Mouse (Mus musculus) hindbrain, embryonic 15.5 days (tissue): Measurements from ENCODE around the gene Rbfox1. TPM values are rescaled to one million over a fixed set of nuclear protein-coding genes. Genes with fewer than 3 reads are reported as not detected.

Source experiments
- ATAC-seq: fragments of 200-750 bp; cut with Nextera tagmentation; 2 replicates; pipeline ENCODE4 v1.8.0; 2017; ENCODE audit warnings: low read depth, moderate number of reproducible peaks, moderate TSS enrichment; ENCODE audit not compliant: low FRiP score
- H3K27ac ChIP-seq: fragments of 300-500 bp; sonication (generic); replicated peaks from 2 replicates; pipeline ENCODE4 v1.5.1; 2015; ENCODE audit warnings: mild to moderate bottlenecking, inconsistent platforms
- H3K27me3 ChIP-seq: fragments of 300-500 bp; sonication (generic); 2 replicates; pipeline ENCODE4 v1.6.1; 2015; ENCODE audit warnings: control low read depth, inconsistent platforms
- H3K36me3 ChIP-seq: fragments of 300-500 bp; sonication (generic); 2 replicates; pipeline ENCODE4 v1.6.1; 2015; ENCODE audit warnings: control low read depth, inconsistent platforms
- H3K4me1 ChIP-seq: fragments of 300-500 bp; sonication (generic); replicated peaks from 2 replicates; pipeline ENCODE4 v1.6.1; 2015; ENCODE audit warnings: control low read depth, inconsistent platforms
- H3K4me2 ChIP-seq: fragments of 300-500 bp; sonication (generic); 2 replicates; pipeline ENCODE4 v1.6.1; 2015; ENCODE audit warnings: moderate library complexity, mild to moderate bottlenecking, inconsistent platforms
- H3K4me3 ChIP-seq: fragments of 300-500 bp; sonication (generic); 2 replicates; pipeline ENCODE4 v1.5.1; 2015; ENCODE audit warnings: mild to moderate bottlenecking, inconsistent platforms
- H3K9ac ChIP-seq: fragments of 300-500 bp; sonication (generic); 2 replicates; pipeline ENCODE4 v1.6.1; 2015; ENCODE audit warnings: inconsistent platforms
- H3K9me3 ChIP-seq: fragments of 300-500 bp; sonication (generic); 2 replicates; pipeline ENCODE4 v1.6.1; 2016; ENCODE audit warnings: control low read depth, inconsistent platforms
- WGBS: fragments of 180-500 bp; shearing (Covaris S2); methylation state at CpG from one replicate; pipeline ENCODE4 v1.1.7; 2015; 5-methylcytosine and 5-hydroxymethylcytosine counted together
- polyA plus RNA-seq: library from polyadenylated mRNA; unstranded; fragments of >200 nt; fragmentation: Nextera tagmentation; extraction: Ambion mirVana; gene quantifications from 2 replicates; pipeline ENCODE4 v1.2.1, GENCODE M21; 2015

The Rbfox1 gene
- polyA plus RNA-seq, 1 experiment from 2014 or later, result 254 TPM

DNA sequence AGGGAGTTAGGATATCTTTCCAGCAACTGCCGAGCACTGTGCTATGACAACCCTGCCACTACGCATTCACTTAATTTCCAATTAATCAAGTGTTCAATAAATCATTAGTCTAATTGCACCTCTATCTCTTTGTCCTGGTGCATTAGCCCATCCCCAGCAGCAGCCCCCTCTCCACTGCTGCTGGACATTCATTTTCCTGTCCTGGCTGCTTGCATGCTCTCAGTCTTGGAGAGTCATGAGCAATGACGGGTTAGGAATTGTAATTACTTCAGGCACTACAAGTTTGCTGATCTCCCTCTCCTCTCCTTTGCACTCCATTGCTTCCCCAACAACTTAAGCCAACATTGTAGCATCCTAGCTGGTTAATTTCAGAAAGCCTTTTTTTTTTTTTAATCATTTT lies 646.3 kb downstream of the Rbfox1 start:
- Histone ChIP-seq H3K9me3 (no peaks in the 10 kb centered on the region), H3K4me3 (no peak overlapping the region), H3K36me3 (no peaks in the 10 kb centered on the region), H3K27me3 (no peaks in the 10 kb centered on the region), H3K4me2 (no peak overlapping the region), H3K27ac (peak overlapping the region; percentile 55), H3K4me1 (peaks cover 29% of the 10 kb centered on the region), H3K9ac (no peak overlapping the region)
- 36% methylated on average over 3 of the region's 3 CpGs for WGBS
- ATAC-seq, result no peak

DNA sequence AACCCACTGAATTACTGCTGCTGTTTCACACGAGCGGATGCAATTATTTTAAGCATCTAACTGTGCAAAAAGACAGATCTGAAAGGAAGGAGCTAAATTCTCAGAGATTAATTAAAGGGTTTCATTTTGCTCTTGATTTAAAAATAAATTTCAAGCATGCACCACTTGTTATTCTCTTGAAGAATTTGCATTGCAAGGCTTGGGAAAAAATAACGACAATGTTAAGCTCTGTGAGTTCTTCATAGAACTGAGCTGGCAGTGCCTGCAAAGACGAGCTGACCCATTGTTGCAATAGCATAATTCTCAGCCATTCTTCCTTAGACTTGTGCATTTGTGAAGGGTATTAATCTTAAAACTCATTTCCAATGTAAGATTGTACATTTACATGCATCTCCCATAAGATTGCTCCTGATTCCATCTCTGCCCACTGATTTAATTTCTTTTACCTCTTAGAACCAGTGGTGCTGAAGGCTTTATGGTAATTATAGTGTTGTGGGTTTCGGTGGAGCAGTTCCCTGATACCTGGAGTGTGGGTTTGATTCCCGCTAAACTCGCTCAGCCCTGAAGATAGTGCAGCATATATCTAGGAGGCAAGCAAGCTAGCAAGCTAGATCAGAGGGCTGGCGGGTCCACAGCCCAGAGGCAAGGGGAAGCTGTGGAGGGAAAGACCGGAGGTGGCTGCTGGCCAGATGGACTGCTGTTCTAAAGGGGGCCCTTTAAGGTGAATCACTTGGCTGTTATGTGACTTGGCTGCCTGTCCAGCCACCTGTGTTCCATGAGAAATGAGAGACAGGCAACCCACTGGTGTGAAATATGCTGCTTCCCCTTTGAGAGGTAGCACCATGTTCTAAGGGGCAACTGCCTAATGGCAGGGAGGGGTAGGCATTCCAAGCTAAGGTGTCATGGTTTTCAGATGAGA lies 647.2 kb downstream of the Rbfox1 start:
- no peak overlapping the region for H3K4me2 ChIP-seq
- H3K4me3 ChIP-seq, result no peak overlapping the region
- peak; percentile 19; the same call in 1 of the 2 replicates for ATAC-seq
- WGBS, result 39% methylated on average over 9 of the region's 9 CpGs
- peak overlapping the region; percentile 74 for H3K27ac ChIP-seq
- H3K4me1 ChIP-seq, result peaks cover 29% of the 10 kb centered on the region
- no peaks in the 10 kb centered on the region for H3K36me3 ChIP-seq
- no peak overlapping the region for H3K9ac ChIP-seq
- H3K27me3 ChIP-seq, result no peaks in the 10 kb centered on the region
- H3K9me3 ChIP-seq, result no peaks in the 10 kb centered on the region

DNA sequence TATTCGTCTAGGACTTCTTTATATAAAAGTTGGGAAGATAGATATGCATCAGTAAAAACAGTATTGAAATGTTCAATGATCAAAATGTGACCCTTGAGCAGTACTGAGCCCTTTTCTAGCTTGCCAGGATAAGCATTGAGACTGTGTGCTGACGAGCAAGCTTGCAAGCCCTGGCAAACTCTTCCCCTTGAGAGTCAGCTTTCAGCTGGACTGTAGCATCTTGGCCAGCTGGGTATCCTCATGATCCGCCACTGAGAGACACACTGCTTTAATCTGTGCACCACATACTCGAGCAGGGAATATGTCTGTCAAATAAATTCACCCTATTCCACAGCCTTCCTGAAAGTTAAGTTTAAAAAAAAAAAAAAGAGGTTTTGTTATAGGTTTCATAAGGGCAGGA lies 670.6 kb downstream of the Rbfox1 start:
- no peak overlapping the region for H3K4me2 ChIP-seq
- H3K9me3 ChIP-seq, result no peaks in the 10 kb centered on the region
- 65% methylated on average over 4 of the region's 4 CpGs for WGBS
- no peak overlapping the region for H3K9ac ChIP-seq
- no peak overlapping the region for H3K27ac ChIP-seq
- no peaks in the 10 kb centered on the region for H3K36me3 ChIP-seq
- no peaks in the 10 kb centered on the region for H3K4me1 ChIP-seq
- no peak overlapping the region for H3K4me3 ChIP-seq
- no peak for ATAC-seq
- H3K27me3 ChIP-seq, result no peaks in the 10 kb centered on the region

DNA sequence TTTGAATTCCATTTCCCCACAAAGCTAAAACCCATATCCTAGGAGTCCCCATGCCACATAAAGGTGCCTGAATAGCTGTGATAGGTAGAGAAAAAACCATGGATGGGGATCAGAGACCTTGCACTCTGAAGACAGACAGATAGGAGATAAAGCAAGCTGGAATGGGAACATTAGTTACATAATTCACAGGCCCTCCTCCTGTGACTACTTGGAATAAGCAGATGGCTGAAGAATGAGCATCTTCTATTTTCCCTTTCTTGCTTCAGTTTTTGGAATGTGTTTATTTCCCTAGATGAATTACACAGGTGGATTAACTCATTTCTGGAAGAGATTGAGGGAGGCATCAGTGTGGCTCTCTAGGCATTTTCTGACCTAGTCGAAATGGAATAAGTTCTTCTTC lies 672.6 kb downstream of the Rbfox1 start:
- Histone ChIP-seq H3K36me3 (no peaks in the 10 kb centered on the region), H3K4me1 (no peaks in the 10 kb centered on the region), H3K9ac (no peak overlapping the region), H3K27ac (no peak overlapping the region), H3K4me2 (no peak overlapping the region), H3K4me3 (no peak overlapping the region), H3K27me3 (no peaks in the 10 kb centered on the region), H3K9me3 (no peaks in the 10 kb centered on the region)
- 83% methylated on average over 1 of the region's 1 CpGs for WGBS
- no peak for ATAC-seq

DNA sequence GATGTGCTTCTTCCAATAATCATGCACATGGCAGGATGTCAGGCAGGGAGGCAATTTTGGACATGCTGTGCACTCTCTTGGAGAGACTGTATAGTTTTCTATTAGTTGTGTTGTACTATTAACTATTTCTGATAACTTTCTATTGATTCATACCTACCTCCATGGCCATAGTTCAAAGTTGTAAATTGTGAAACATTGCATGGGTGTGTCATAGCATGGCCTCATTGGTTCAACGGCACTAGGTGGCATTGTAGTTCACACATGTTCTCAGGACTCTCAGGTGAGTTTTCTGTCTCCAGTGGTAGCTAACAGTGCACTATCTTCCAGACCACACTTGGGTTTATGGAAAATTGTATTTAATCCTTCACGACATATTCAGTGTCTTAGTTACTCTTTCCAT lies 699.5 kb downstream of the Rbfox1 start:
- H3K4me3 ChIP-seq, result no peak overlapping the region
- no peaks in the 10 kb centered on the region for H3K9me3 ChIP-seq
- no peak overlapping the region for H3K9ac ChIP-seq
- no peaks in the 10 kb centered on the region for H3K36me3 ChIP-seq
- no peaks in the 10 kb centered on the region for H3K27me3 ChIP-seq
- WGBS, result 94% methylated on average over 2 of the region's 2 CpGs
- no peak overlapping the region for H3K4me2 ChIP-seq
- no peak overlapping the region for H3K27ac ChIP-seq
- no peak for ATAC-seq
- H3K4me1 ChIP-seq, result no peaks in the 10 kb centered on the region

DNA sequence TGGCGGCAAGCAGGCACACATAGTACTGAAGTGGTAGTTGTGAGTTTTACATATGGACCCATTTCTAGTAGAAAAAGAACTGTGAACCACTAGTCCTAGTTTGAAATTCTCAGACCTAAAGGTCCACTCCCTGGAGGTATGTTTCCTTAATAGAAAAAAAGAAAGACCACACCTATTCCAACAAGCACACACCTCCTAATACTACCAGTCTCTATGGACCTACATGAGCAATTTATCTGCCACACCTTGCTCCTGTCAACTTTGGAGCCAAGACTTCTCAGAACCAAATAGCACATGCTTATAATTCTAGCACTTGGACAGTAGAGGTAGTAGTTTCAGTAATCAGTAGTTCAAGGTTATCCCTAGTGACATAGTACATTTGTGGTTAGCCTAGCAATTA lies 700.0 kb downstream of the Rbfox1 start:
- no peak for ATAC-seq
- 97% methylated on average over 1 of the region's 1 CpGs for WGBS
- no peaks in the 10 kb centered on the region for H3K36me3 ChIP-seq

DNA sequence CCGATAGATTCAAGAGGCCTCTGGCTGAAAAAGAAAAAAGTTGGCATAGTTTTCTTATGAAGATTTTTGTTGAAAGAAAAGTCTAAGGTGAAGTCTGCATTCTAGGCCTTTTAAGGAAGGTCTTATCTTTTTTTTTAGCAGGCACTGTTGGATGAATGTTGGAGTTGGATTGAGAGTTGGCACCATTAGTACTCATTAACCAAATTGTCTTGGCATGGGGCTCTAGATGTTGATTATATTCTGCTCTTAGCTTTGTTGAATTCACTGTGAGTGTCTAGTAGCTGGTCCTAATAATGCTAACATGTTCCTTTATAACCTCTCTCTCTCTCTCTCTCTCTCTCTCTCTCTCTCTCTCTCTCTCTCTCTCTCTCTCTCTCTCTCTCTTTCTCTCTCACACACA lies 731.4 kb downstream of the Rbfox1 start:
- 79% methylated on average over 1 of the region's 1 CpGs for WGBS
- no peak for ATAC-seq
- Histone ChIP-seq H3K27ac (no peak overlapping the region), H3K36me3 (no peaks in the 10 kb centered on the region), H3K4me1 (no peaks in the 10 kb centered on the region), H3K9me3 (no peaks in the 10 kb centered on the region), H3K4me2 (no peak overlapping the region), H3K4me3 (no peak overlapping the region), H3K27me3 (no peaks in the 10 kb centered on the region), H3K9ac (no peak overlapping the region)

More for the DNA sequence above, 700.0 kb downstream of the Rbfox1 start:
- Histone ChIP-seq H3K4me2 (no peak overlapping the region), H3K9me3 (no peaks in the 10 kb centered on the region), H3K4me3 (no peak overlapping the region), H3K27me3 (no peaks in the 10 kb centered on the region), H3K27ac (no peak overlapping the region), H3K4me1 (no peaks in the 10 kb centered on the region), H3K9ac (no peak overlapping the region)

DNA sequence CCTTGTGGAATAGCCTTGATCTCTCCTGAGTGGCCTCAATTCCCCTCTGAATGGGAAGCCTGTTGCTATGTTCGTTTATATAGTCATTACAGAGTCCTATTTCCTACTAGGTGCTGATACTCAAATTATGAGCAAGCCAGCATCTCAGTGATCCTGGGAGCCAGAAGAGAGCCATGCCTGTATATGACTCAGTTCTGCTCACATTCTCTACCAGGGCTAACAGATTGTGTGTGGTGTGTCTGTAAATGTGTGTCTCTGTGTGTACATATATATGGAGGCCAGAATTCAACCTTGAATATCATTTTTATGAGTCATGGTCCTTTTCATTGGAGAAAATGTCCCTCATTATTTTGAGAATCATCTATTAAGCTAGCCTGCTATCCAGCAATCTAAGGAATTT lies 755.2 kb downstream of the Rbfox1 start:
- Histone ChIP-seq H3K27me3 (no peaks in the 10 kb centered on the region), H3K36me3 (no peaks in the 10 kb centered on the region), H3K4me1 (no peaks in the 10 kb centered on the region), H3K4me2 (no peak overlapping the region), H3K4me3 (no peak overlapping the region), H3K9me3 (no peaks in the 10 kb centered on the region), H3K9ac (no peak overlapping the region), H3K27ac (no peak overlapping the region)
- WGBS, result 55% methylated on average over 1 of the region's 1 CpGs
- no peak for ATAC-seq

DNA sequence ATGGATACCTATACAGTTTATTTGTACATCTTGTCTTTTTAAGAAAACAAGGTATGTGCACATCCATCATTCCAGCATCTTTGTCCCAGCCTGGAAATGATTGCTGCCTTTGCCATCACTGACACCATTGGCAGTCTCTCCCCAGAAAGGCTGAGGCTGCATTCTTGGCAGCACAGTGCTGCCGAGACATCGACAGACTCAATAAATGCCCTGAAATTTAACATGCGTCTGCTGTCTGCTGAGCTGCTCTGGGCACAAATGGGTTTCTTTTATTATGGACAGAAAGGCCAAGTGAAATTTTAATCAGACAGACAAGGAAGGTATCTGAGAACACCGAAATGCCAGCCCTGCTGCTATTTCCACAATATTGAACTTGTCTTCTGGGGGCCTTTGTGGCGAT lies 761.8 kb downstream of the Rbfox1 start:
- Histone ChIP-seq H3K4me2 (no peak overlapping the region), H3K9me3 (no peaks in the 10 kb centered on the region), H3K9ac (no peak overlapping the region), H3K36me3 (no peaks in the 10 kb centered on the region), H3K4me1 (peaks cover 11% of the 10 kb centered on the region), H3K27me3 (no peaks in the 10 kb centered on the region), H3K4me3 (no peak overlapping the region), H3K27ac (peak overlapping the region; percentile 73)
- ATAC-seq, result peak; percentile 69; the same call in 1 of the 2 replicates
- 25% methylated on average over 5 of the region's 5 CpGs for WGBS

DNA sequence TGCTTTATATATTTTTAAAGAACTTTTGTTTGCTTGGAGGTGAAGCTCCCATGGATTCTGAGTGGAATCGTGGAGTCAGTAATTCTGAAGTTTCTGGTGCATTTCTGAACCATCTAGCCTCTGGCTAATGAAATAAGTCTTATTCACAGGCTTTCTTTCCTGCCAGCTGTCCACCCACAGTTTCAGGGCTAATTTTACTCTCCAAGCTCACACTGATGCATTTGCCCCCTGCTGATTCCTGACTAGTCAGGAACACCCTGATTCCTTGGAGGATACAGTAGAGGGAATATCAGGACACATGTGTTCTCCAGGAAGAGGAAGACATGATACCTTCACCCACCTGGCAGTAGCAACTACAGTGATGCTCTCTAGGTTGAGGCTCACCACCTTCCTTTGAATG lies 763.6 kb downstream of the Rbfox1 start:
- no peaks in the 10 kb centered on the region for H3K27me3 ChIP-seq
- H3K4me3 ChIP-seq, result no peak overlapping the region
- WGBS, result 72% methylated on average over 1 of the region's 1 CpGs
- no peak overlapping the region for H3K27ac ChIP-seq
- H3K9me3 ChIP-seq, result no peaks in the 10 kb centered on the region
- H3K36me3 ChIP-seq, result no peaks in the 10 kb centered on the region
- no peak overlapping the region for H3K4me2 ChIP-seq
- ATAC-seq, result no peak
- peaks cover 11% of the 10 kb centered on the region for H3K4me1 ChIP-seq
- H3K9ac ChIP-seq, result no peak overlapping the region

DNA sequence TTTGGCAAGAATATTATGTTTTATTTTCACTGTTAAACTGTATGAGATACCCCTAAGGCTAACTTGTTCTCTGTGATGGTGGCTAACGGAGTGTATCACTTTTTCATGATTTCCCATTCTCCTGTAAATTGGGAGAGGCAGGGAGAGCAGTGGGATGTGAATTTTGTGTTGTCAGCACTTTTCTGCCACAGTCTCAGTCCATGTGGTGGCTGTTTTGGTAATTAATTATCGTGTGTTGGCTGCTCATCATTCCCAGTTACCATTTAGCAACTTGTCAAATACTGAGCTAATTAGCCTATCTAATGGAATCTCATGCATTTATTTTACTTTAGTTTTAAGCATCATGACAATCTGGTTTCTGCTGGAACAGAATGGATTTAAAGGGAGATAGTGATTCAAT lies 773.4 kb downstream of the Rbfox1 start:
- peaks cover 7% of the 10 kb centered on the region; the same call in 1 of the 2 replicates for H3K9me3 ChIP-seq

DNA sequence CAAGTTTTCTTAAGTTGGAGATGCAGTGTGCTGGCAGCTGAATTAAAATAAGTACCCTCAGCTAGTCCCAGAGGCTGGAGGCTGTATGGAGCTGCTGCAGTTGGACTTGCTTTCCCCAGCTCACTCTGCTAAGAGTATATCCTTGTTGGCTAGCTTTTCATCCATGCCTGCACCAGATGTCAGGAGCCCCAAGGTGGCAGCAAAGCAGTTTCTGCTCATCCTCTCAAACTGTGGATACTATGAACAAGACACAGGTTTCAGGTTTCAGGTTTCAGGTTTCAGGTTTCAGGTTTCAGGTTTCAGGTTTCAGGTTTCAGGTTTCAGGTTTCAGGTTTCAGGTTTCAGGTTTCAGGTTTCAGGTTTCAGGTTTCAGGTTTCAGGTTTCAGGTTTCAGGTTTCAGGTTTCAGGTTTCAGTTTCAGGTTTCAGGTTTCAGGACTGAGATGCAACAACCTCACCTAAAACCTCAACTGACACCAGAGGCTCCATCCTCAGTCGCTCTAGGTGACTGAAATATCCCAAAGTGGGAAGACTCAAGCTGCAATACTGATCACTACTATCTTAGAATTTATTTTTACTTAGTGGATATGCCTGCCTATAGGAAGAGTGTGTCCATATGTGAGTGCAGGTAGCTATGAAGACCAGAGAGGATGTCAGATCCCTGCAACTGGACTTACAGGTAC lies 801.1 kb downstream of the Rbfox1 start:
- 95% methylated on average over 1 of the region's 1 CpGs for whole genome bisulfite sequencing

More for the DNA sequence above, 773.4 kb downstream of the Rbfox1 start:
- Histone ChIP-seq H3K9ac (no peak overlapping the region), H3K36me3 (no peaks in the 10 kb centered on the region), H3K4me1 (0 out of 2 replicates have a peak, but pooled peaks cover 6% of the 10 kb centered on the region), H3K4me3 (no peak overlapping the region), H3K27me3 (no peaks in the 10 kb centered on the region), H3K27ac (no peak overlapping the region), H3K4me2 (no peak overlapping the region)
- 80% methylated on average over 2 of the region's 2 CpGs for WGBS
- no peak for ATAC-seq

More for the DNA sequence above, 801.1 kb downstream of the Rbfox1 start:
- H3K4me2 ChIP-seq, result no peak overlapping the region
- no peaks in the 10 kb centered on the region for H3K27me3 ChIP-seq
- no peaks in the 10 kb centered on the region for H3K4me1 ChIP-seq
- no peaks in the 10 kb centered on the region for H3K9me3 ChIP-seq
- no peaks in the 10 kb centered on the region for H3K36me3 ChIP-seq
- H3K27ac ChIP-seq, result no peak overlapping the region
- no peak overlapping the region for H3K4me3 ChIP-seq
- no peak for ATAC-seq
- no peak overlapping the region for H3K9ac ChIP-seq
